Mouse (Mus musculus) cerebellum, adult 11 months (tissue): ENCODE measurements around the gene Ppp2r3d.

Source experiments
- DNase-seq: peaks from one replicate; pipeline ENCODE4 v3.0.0; 2022

Ppp2r3d gene

DNA sequence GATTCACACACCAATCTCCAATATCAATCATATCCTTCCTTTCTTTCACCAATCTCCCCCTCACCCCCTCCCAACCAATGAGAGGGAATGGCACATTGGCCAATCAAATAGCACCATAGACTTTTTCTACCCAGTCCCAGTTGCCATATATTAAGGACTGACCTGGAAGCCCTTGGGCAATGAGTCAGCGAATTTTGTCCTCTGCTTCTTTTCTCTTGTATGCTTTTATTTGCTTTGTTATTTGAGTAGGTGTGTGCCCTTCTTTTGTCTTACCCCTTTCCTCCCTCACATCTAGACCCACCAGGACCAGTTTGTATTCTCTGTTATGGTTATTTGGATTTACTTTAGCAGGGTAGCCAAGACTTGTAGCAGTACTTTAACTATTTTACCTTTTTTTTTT, 68.1 kb downstream of the Ppp2r3d start:
- no peak for DNase-seq
